Mouse (Mus musculus) naive thymus-derived CD4-positive, alpha-beta T cell, adult 5 months (primary cell): ENCODE results near the gene Cnnm4. TPM values are rescaled to one million over a fixed set of nuclear protein-coding genes. Genes with fewer than 3 reads are reported as not detected.

Source experiments
- polyA plus RNA-seq: library from polyadenylated mRNA; unstranded; fragments of 100-300 nt; shearing (Covaris generic); gene quantifications from one replicate; pipeline ENCODE4 v1.2.1, GENCODE M21; 2017

Gene Cnnm4
- polyA plus RNA-seq, result 5.8 TPM

GRCm38 (mm10) chr1:36471181-36472105, at the start of gene Cnnm4:
TSS of gene Cnnm4 (plus strand) at chr1:36471620.

GRCm38 (mm10) chr1:36444471-36445464, 26.7 kb upstream of the Cnnm4 start, which contains the start of gene Lman2l:
TSS of gene Lman2l (minus strand) at chr1:36445271.

DNA sequence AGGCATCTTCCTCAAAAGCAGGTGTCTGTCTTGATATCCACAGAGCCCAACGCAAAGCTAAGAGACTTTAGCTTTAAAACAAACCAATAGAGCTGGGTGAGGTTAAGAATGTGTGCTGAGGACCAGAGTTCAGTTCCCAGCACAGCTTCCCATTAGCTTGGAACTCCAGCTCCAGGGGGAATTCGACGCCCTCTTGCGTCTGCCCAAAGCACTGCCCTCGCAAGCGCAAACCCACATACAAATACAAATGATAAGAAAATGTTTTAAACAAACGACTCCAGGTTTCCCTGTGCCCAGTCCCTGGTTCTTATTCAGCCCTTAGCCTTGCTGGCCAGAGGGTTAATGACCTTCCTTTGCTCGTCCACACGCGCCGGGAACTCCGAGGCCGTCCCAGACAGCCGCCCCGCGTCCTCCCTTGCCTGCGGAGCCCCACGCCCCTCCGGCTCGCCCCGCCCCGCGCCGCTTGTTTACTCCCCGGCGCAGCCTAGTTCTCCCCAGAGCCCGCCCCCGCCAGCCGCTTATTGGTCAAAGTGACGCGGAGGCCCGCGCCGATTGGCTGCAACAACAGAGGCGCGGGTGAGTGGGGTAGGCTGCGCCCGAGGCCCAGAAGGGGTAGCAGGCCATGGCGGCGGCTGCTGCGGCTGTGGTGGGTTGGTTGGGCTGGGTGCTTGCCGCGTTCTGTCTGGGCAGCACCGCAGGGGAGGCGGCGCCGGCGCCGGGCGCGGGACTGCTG, 40.0 kb downstream of the Cnnm4 start, which contains the start of gene Cnnm3:
Cnnm3 (plus strand) TSS at position 579 of the 733 bp plus-strand sequence.

DNA sequence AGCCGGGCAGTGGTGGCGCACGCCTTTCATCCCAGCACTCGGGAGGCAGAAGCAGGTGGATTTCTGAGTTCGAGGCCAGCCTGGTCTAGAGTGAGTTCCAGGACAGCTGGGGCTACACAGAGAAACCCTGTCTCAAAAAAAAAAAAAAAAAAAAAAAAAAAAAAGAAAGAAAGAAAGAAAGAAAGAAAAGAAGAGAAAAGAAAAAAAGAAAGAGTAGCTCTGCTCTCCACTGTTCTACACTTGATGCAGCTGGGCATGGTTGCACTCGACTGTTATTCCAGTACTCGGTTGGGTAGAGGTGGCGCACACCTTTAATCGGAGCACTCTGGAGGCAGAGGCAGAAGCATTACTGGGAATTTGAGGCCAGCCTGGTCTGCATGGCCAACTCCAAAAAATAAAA, 65.4 kb downstream of the Cnnm4 start, which contains the start of gene Ankrd23:
Ankrd23 (minus strand) TSS at position 101 of the 400 bp plus-strand sequence.

GRCm38 (mm10) chr1:36539186-36539585, 67.8 kb downstream of the Cnnm4 start, which contains the start of gene Gm42417:
TSS of gene Gm42417 (minus strand) at chr1:36539429.

DNA sequence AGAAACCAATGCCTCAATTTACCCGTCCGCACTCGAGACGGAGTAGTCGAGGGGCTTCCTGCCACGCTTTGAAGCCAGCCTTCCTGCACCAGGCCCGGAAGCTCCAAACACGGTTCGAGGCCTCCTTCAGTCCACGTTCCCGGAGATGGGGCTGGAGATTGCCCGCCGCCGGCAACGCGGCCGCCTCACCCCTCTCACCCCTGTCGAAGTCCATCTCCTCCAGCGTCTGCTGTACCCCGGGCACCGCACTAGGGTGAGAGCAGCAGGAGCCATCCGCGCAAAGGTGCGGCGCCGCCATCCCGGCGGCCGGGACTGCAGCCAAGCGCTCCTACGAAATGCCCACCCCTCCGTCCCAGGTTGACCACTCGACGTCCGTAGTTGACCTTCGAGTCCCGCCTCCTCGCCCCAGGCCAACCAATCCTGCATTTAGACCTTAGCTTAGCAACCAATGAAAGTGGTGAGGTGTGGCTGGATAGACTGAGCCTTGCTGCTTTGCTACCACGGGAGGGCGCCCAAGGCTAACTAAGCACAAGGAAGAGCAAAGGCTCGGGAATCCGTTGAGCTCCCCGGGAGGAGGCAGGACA, 75.6 kb downstream of the Cnnm4 start, which contains the start of gene Ankrd39:
Ankrd39 (minus strand) TSS at position 558 of the 584 bp plus-strand sequence.

Other genes starting within 250 kb of the Cnnm4 start
- 109 TPM for gene Uggt1, start 226.9 kb upstream of the Cnnm4 start, polyA plus RNA-seq
- 427 TPM for gene Neurl3, start 196.9 kb upstream of the Cnnm4 start, polyA plus RNA-seq
- 719 TPM for gene Arid5a, start 163.9 kb upstream of the Cnnm4 start, polyA plus RNA-seq
- gene Kansl3, start 102.4 kb upstream of the Cnnm4 start, polyA plus RNA-seq, result 111 TPM
- 1.1 TPM for gene Fer1l5, start 99.3 kb upstream of the Cnnm4 start, polyA plus RNA-seq
- 33.5 TPM for gene Lman2l, start 26.3 kb upstream of the Cnnm4 start, polyA plus RNA-seq
- gene Cnnm3, start 40.2 kb downstream of the Cnnm4 start, polyA plus RNA-seq, result 34.6 TPM
- 28.3 TPM for gene Ankrd23, start 65.3 kb downstream of the Cnnm4 start, polyA plus RNA-seq
- 1.4 TPM for gene Gm42417, start 67.8 kb downstream of the Cnnm4 start, polyA plus RNA-seq
- 30.3 TPM for gene Ankrd39, start 75.8 kb downstream of the Cnnm4 start, polyA plus RNA-seq
- gene Sema4c, start 86.7 kb downstream of the Cnnm4 start, polyA plus RNA-seq, result 0.15 TPM
- gene Fam178b, start 211.6 kb downstream of the Cnnm4 start, polyA plus RNA-seq, result not detected
- 313 TPM for gene Cox5b, start 219.8 kb downstream of the Cnnm4 start, polyA plus RNA-seq
- not detected for gene 4933424G06Rik, start 238.5 kb downstream of the Cnnm4 start, polyA plus RNA-seq
- gene Actr1b, start 242.8 kb downstream of the Cnnm4 start, polyA plus RNA-seq, result 70.5 TPM